27 mouse cellular contexts compared by ENCODE assay signal in the genomic region with DNA sequence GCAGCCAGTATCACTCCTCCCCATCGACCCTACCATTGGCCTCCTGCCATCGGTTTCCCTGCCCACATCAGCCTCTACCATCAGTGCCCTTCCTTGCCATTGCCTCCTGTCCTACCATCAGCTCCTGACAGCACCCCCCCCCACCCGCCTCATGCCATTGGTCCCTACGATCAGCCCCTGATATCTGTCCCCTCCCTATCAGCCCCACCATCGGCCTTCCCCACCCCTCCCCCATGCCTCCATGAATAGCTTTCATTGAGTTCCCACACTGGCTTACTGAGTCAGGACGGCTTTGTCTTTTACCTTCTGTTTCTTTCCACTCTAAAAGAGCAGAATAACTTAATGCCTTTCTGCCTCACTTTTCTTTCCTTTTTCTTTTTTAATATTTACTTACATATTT.
DNase-seq lines count a peak whose midpoint lies in the region; ATAC-seq lines count a peak whose summit lies in the region.
"Had no signal": no experiment of that assay in that cellular context is flagged by ENCODE, and none has a peak within 500 bp of the region (broad histone marks: within the 10 kb centered on the region; RNA-seq: fewer than 3 reads in every experiment).

No protein-coding gene starts in this region.

- no peak overlapping the region for H3K27ac ChIP-seq in hindbrain, embryonic 11.5 days (ENCODE audit: low read depth, low read length)
- no peak overlapping the region for H3K27ac ChIP-seq in hindbrain, embryonic 16.5 days (ENCODE audit: low read depth, low read length)
- H3K27ac ChIP-seq in midbrain, embryonic 12.5 days (replicated peaks), result no peak overlapping the region
- H3K27ac ChIP-seq in midbrain, embryonic 15.5 days, result no peak overlapping the region
- no peak overlapping the region for H3K27ac ChIP-seq in kidney, embryonic 14.5 days (ENCODE audit: low read depth, low read length)
- H3K27ac ChIP-seq: embryonic facial prominence, embryonic 13.5 days; heart, embryonic 13.5 days; kidney, embryonic 15.5 days; layer of hippocampus, adult 2 months; limb, embryonic 10.5 days; limb, embryonic 15.5 days; liver, embryonic 13.5 days; neural tube, embryonic 13.5 days; stomach, embryonic 15.5 days had no signal

- H3K36me3 ChIP-seq in hindbrain, embryonic 11.5 days (ENCODE audit: control insufficient read depth, insufficient read depth, low read length), result no peaks in the 10 kb centered on the region
- H3K36me3 ChIP-seq in hindbrain, embryonic 16.5 days (ENCODE audit: control insufficient read depth, insufficient read depth, low read length), result no peaks in the 10 kb centered on the region
- no peaks in the 10 kb centered on the region for H3K36me3 ChIP-seq in midbrain, embryonic 12.5 days
- no peaks in the 10 kb centered on the region for H3K36me3 ChIP-seq in midbrain, embryonic 15.5 days (replicated peaks)
- H3K36me3 ChIP-seq in kidney, embryonic 14.5 days (ENCODE audit: control insufficient read depth, insufficient read depth, low read length), result no peaks in the 10 kb centered on the region
- H3K36me3 ChIP-seq: embryonic facial prominence, embryonic 13.5 days; heart, embryonic 13.5 days; kidney, embryonic 15.5 days; limb, embryonic 10.5 days; limb, embryonic 15.5 days; liver, embryonic 13.5 days; neural tube, embryonic 13.5 days; stomach, embryonic 15.5 days had no signal

- H3K9me3 ChIP-seq in hindbrain, embryonic 11.5 days (ENCODE audit: control insufficient read depth, low read length), result no peaks in the 10 kb centered on the region
- H3K9me3 ChIP-seq in hindbrain, embryonic 16.5 days (ENCODE audit: control insufficient read depth, low read length), result no peaks in the 10 kb centered on the region
- no peaks in the 10 kb centered on the region for H3K9me3 ChIP-seq in midbrain, embryonic 12.5 days
- no peaks in the 10 kb centered on the region for H3K9me3 ChIP-seq in midbrain, embryonic 15.5 days
- no peaks in the 10 kb centered on the region for H3K9me3 ChIP-seq in kidney, embryonic 14.5 days (ENCODE audit: control insufficient read depth, low read length)
- H3K9me3 ChIP-seq: embryonic facial prominence, embryonic 13.5 days; heart, embryonic 13.5 days; kidney, embryonic 15.5 days; limb, embryonic 10.5 days; limb, embryonic 15.5 days; liver, embryonic 13.5 days; neural tube, embryonic 13.5 days; stomach, embryonic 15.5 days had no signal

- no peaks in the 10 kb centered on the region for H3K4me1 ChIP-seq in hindbrain, embryonic 11.5 days (replicated peaks; ENCODE audit: control insufficient read depth, insufficient read depth, low read length)
- H3K4me1 ChIP-seq in hindbrain, embryonic 16.5 days (ENCODE audit: control insufficient read depth, insufficient read depth, low read depth, low read length), result no peaks in the 10 kb centered on the region
- peaks cover 5% of the 10 kb centered on the region; the same call in 1 of the 2 replicates for H3K4me1 ChIP-seq in midbrain, embryonic 12.5 days
- peaks cover 4% of the 10 kb centered on the region; the same call in 1 of the 2 replicates for H3K4me1 ChIP-seq in midbrain, embryonic 15.5 days
- no peaks in the 10 kb centered on the region for H3K4me1 ChIP-seq in kidney, embryonic 14.5 days (ENCODE audit: control insufficient read depth, insufficient read depth, low read length)
- H3K4me1 ChIP-seq: heart, embryonic 13.5 days; kidney, embryonic 15.5 days; limb, embryonic 10.5 days; limb, embryonic 15.5 days; liver, embryonic 13.5 days; neural tube, embryonic 13.5 days; stomach, embryonic 15.5 days had no signal

- H3K9ac ChIP-seq in hindbrain, embryonic 11.5 days (ENCODE audit: low read depth, low read length), result no peak overlapping the region
- no peak overlapping the region for H3K9ac ChIP-seq in hindbrain, embryonic 16.5 days (ENCODE audit: low read depth, low read length)
- H3K9ac ChIP-seq in midbrain, embryonic 12.5 days (replicated peaks), result no peak overlapping the region
- no peak overlapping the region for H3K9ac ChIP-seq in midbrain, embryonic 15.5 days
- H3K9ac ChIP-seq in kidney, embryonic 14.5 days (ENCODE audit: low read depth, low read length), result no peak overlapping the region
- H3K9ac ChIP-seq: embryonic facial prominence, embryonic 13.5 days; heart, embryonic 13.5 days; kidney, embryonic 15.5 days; limb, embryonic 15.5 days; liver, embryonic 13.5 days; neural tube, embryonic 13.5 days; stomach, embryonic 15.5 days had no signal

- WGBS in hindbrain, embryonic 11.5 days, result 64% methylated on average over 6 of the region's 6 CpGs
- 61% methylated on average over 6 of the region's 6 CpGs for WGBS in hindbrain, embryonic 16.5 days
- WGBS in midbrain, embryonic 12.5 days, result 57% methylated on average over 6 of the region's 6 CpGs
- 59% methylated on average over 6 of the region's 6 CpGs for WGBS in midbrain, embryonic 15.5 days
- 87% methylated on average over 6 of the region's 6 CpGs for WGBS in kidney, embryonic 14.5 days

- no peak overlapping the region for H3K4me3 ChIP-seq in hindbrain, embryonic 11.5 days (ENCODE audit: low read depth, low read length)
- H3K4me3 ChIP-seq in hindbrain, embryonic 16.5 days (ENCODE audit: low read length), result no peak overlapping the region
- H3K4me3 ChIP-seq in midbrain, embryonic 12.5 days, result no peak overlapping the region
- H3K4me3 ChIP-seq in midbrain, embryonic 15.5 days, result no peak overlapping the region
- no peak overlapping the region for H3K4me3 ChIP-seq in kidney, embryonic 14.5 days (ENCODE audit: low read length)
- H3K4me3 ChIP-seq: embryonic facial prominence, embryonic 13.5 days; heart, embryonic 13.5 days; kidney, embryonic 15.5 days; layer of hippocampus, adult 2 months; limb, embryonic 10.5 days; limb, embryonic 15.5 days; liver, embryonic 13.5 days; megakaryocyte, embryonic 14.5 days; neural tube, embryonic 13.5 days; stomach, embryonic 15.5 days had no signal

- no peak overlapping the region for H3K4me2 ChIP-seq in hindbrain, embryonic 11.5 days (replicated peaks; ENCODE audit: low read depth, low read length)
- H3K4me2 ChIP-seq in hindbrain, embryonic 16.5 days (ENCODE audit: low read length), result no peak overlapping the region
- no peak overlapping the region for H3K4me2 ChIP-seq in midbrain, embryonic 12.5 days (replicated peaks)
- no peak overlapping the region for H3K4me2 ChIP-seq in midbrain, embryonic 15.5 days
- no peak overlapping the region for H3K4me2 ChIP-seq in kidney, embryonic 14.5 days (replicated peaks; ENCODE audit: low read depth, low read length)
- H3K4me2 ChIP-seq: embryonic facial prominence, embryonic 13.5 days; heart, embryonic 13.5 days; kidney, embryonic 15.5 days; limb, embryonic 15.5 days; liver, embryonic 13.5 days; neural tube, embryonic 13.5 days; stomach, embryonic 15.5 days had no signal

- peak; percentile 19 for DNase-seq in embryo, embryonic 11 days
- DNase-seq in embryo, embryonic 10.5 days (ENCODE audit: low spot score), result no peak
- DNase-seq in hindbrain, embryonic 11.5 days (ENCODE audit: low spot score), result peak; percentile 20
- no peak for DNase-seq in adrenal gland, adult 18-20 months (ENCODE audit: low spot score in 2 of 2)
- DNase-seq: adrenal gland, postnatal 14 days; cerebellum, adult 8-10 months; cerebellum, postnatal 25 days; kidney, adult 11 months; kidney, postnatal 36 days; liver, embryonic 13.5 days; lung, postnatal 4 days; right cerebral cortex, postnatal 25 days had no signal

- no peaks in the 10 kb centered on the region for H3K27me3 ChIP-seq in hindbrain, embryonic 11.5 days (ENCODE audit: control insufficient read depth, insufficient read depth, low read length)
- H3K27me3 ChIP-seq in hindbrain, embryonic 16.5 days (replicated peaks; ENCODE audit: control insufficient read depth, insufficient read depth, low read length), result no peaks in the 10 kb centered on the region
- no peaks in the 10 kb centered on the region for H3K27me3 ChIP-seq in midbrain, embryonic 12.5 days
- H3K27me3 ChIP-seq in midbrain, embryonic 15.5 days (replicated peaks), result no peaks in the 10 kb centered on the region
- H3K27me3 ChIP-seq in kidney, embryonic 14.5 days (ENCODE audit: control insufficient read depth, insufficient read depth, low read length), result no peaks in the 10 kb centered on the region
- H3K27me3 ChIP-seq: CH12.LX; embryonic facial prominence, embryonic 13.5 days; heart, embryonic 13.5 days; kidney, embryonic 15.5 days; limb, embryonic 15.5 days; liver, embryonic 13.5 days; neural tube, embryonic 13.5 days; stomach, embryonic 15.5 days had no signal

- peak; percentile 70; the same call in 1 of the 2 replicates for ATAC-seq in hindbrain, embryonic 11.5 days (ENCODE audit: low FRiP score)
- ATAC-seq in hindbrain, embryonic 16.5 days, result no peak
- peak; percentile 58; the same call in 1 of the 2 replicates for ATAC-seq in midbrain, embryonic 12.5 days (ENCODE audit: low FRiP score, low read depth)
- ATAC-seq in midbrain, embryonic 15.5 days (replicated peaks), result no peak
- ATAC-seq in kidney, embryonic 14.5 days (ENCODE audit: low FRiP score, low TSS enrichment), result no peak
- ATAC-seq: inflammation-experienced regulatory T-cells, adult 6 months had no signal

Comparison
In these comparisons a context has a peak if more than half of its experiments do, and no peak if none do; other contexts are left out.
1. DNase-seq: peak in embryo, embryonic 11 days (single experiment) and hindbrain, embryonic 11.5 days (single experiment); none in embryo, embryonic 10.5 days (single experiment) and adrenal gland, adult 18-20 months (0 of 2).
2. ATAC-seq: peak in hindbrain, embryonic 11.5 days (single experiment) and midbrain, embryonic 12.5 days (single experiment); none in hindbrain, embryonic 16.5 days (single experiment), midbrain, embryonic 15.5 days (single experiment) and kidney, embryonic 14.5 days (single experiment).